Mouse (Mus musculus): ENCODE results near the gene Bloc1s1. TPM values are rescaled to one million over a fixed set of nuclear protein-coding genes. Genes with fewer than 3 reads are reported as not detected.

Gene Bloc1s1
- total RNA-seq, 2 experiments from 2014 or later: 177 to 191 TPM

DNA sequence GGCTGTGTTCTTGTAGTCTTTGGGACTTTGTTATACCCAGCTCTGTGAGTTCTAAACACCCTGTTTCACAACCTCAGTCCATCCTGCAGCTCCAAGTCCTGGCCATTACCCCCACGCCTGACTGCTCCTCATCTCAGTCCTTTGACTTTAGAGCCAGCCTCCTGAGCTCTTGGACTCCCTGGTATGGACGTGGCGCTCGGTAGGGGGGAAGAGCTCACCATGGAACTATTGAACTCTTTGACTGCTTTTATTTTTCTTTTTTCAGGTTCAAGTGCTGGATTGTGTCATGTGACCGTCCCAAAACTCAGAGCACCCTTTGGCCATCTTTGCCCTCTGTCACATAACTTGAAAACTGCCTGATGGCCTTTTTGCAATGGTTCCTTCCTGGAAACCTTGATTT, 41.8 kb downstream of the Bloc1s1 start:
- DNase-seq (ENCODE audit: low spot score in 2 of 2): no peak

DNA sequence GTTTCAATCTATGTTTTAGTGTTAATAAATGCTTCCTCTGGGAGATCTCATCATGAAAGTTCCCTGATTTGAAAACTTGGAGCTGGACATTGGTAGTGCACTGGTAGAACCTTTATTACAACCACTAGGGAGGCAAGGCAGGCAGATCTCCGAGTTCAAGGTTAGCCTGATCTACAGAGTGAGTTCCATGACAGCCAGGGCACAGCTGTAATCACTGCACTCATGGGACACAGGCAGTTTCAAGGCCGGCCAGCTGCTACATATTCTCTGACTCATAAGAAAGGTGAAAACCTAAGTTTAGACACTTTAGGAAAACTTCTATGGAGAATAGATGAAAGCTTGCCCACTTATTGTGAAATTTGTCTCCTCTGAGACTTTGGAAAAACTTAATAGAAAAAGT, 45.0 kb downstream of the Bloc1s1 start:
- peak in 1 of 2 experiments; percentile 18 for DNase-seq (ENCODE audit: low spot score in 2 of 2)

- DNase-seq (ENCODE audit: low spot score in 2 of 2): no peak
Measured at GRCm38 (mm10) chr10:128878291-128878690, 45.5 kb downstream of the Bloc1s1 start.

GRCm38 (mm10) chr10:128870341-128870740, 53.5 kb downstream of the Bloc1s1 start:
- no peak for DNase-seq (ENCODE audit: low spot score in 2 of 2)

Other genes with a start within 250 kb of the Bloc1s1 start
- gene Suox, start 250.0 kb downstream of the Bloc1s1 start, total RNA-seq (2021): 10 to 100 TPM; 29.4 to 37.6 TPM
- 100 to 1,000 TPM; 112 to 122 TPM for gene Rab5b, start 227.8 kb downstream of the Bloc1s1 start, total RNA-seq (2021)
- 1 to 10 TPM in 1 of 2 experiments, under 1 TPM in 1; 0.42 to 1.1 TPM for gene Pmel, start 219.8 kb downstream of the Bloc1s1 start, total RNA-seq (2021)
- gene Cdk2, start 219.0 kb downstream of the Bloc1s1 start, total RNA-seq (2021): 10 to 100 TPM; 12.8 to 13.1 TPM
- 10 to 100 TPM; 16.3 to 18.1 TPM for gene Dgka, start 179.2 kb downstream of the Bloc1s1 start, total RNA-seq (2021)
- 10 to 100 TPM; 21.6 to 23.8 TPM for gene Pym1, start 176.1 kb downstream of the Bloc1s1 start, total RNA-seq (2021)
- 10 to 100 TPM; 33.1 to 41.7 TPM for gene Mmp19, start 133.1 kb downstream of the Bloc1s1 start, total RNA-seq (2021)
- gene Dnajc14, start 120.0 kb downstream of the Bloc1s1 start, total RNA-seq (2021): 10 to 100 TPM; 60.0 to 67.1 TPM
- gene Tmem198b, start 119.7 kb downstream of the Bloc1s1 start, total RNA-seq (2021): 1 to 10 TPM; 6.7 to 7.6 TPM
- 10 to 100 TPM; 52.6 to 53.4 TPM for gene Sarnp, start 106.7 kb downstream of the Bloc1s1 start, total RNA-seq (2021)
- 10 to 100 TPM; 45.2 to 52.3 TPM for gene Ormdl2, start 102.4 kb downstream of the Bloc1s1 start, total RNA-seq (2021)
- 1 to 10 TPM; 1.4 to 1.9 TPM for gene Gdf11, start 32.3 kb downstream of the Bloc1s1 start, total RNA-seq (2021)
- 100 to 1,000 TPM; 288 to 358 TPM for gene Cd63, start 23.0 kb downstream of the Bloc1s1 start, total RNA-seq (2021)
- gene Rdh5, start 1.1 kb downstream of the Bloc1s1 start, total RNA-seq (2021): 10 to 100 TPM in 1 of 2 experiments, 1 to 10 TPM in 1; 9.8 to 11.8 TPM
- 10 to 100 TPM; 10.7 to 25.7 TPM for gene Itga7, start 9.8 kb upstream of the Bloc1s1 start, total RNA-seq (2021)
- gene Mettl7b, start 37.0 kb upstream of the Bloc1s1 start, total RNA-seq (2021): under 1 TPM; 0.32 to 0.33 TPM
- gene Olfr9, start 65.4 kb upstream of the Bloc1s1 start, total RNA-seq (2021): not detected
- not detected for gene Olfr763, start 86.8 kb upstream of the Bloc1s1 start, total RNA-seq (2021)
- gene Olfr764-ps1, start 115.9 kb upstream of the Bloc1s1 start, total RNA-seq (2021): not detected
- gene Olfr765, start 126.0 kb upstream of the Bloc1s1 start, total RNA-seq (2021): not detected
- not detected for gene Olfr766-ps1, start 144.9 kb upstream of the Bloc1s1 start, total RNA-seq (2021)
- gene Olfr767, start 158.9 kb upstream of the Bloc1s1 start, total RNA-seq (2021): not detected
- gene Olfr768, start 175.3 kb upstream of the Bloc1s1 start, total RNA-seq (2021): not detected
- not detected for gene Olfr769, start 193.8 kb upstream of the Bloc1s1 start, total RNA-seq (2021)
- not detected for gene Olfr770, start 215.0 kb upstream of the Bloc1s1 start, total RNA-seq (2021)
- gene Olfr771, start 240.7 kb upstream of the Bloc1s1 start, total RNA-seq (2021): not detected